Mouse (Mus musculus): ENCODE data around the gene Rph3a. TPM values are rescaled to one million over a fixed set of nuclear protein-coding genes. Genes with fewer than 3 reads are reported as not detected.

The Rph3a gene
- polyA plus RNA-seq, 1 experiment = not detected

- Histone ChIP-seq H3K4me3 (ENCODE audit: insufficient read depth, low read depth, low read length) (no peak overlapping the region), H3K4me1 (ENCODE audit: control insufficient read depth, insufficient read depth, insufficient read length, low read length) (no peaks in the 10 kb centered on the region), H3K27ac (replicated peaks; ENCODE audit: low read depth, low read length) (no peak overlapping the region)
Observed at GRCm38 (mm10) chr5:121006176-121006575, 3.7 kb downstream of the Rph3a start.

GRCm38 (mm10) chr5:121003781-121004180 lies 6.1 kb downstream of the Rph3a start:
- no peaks in the 10 kb centered on the region for H3K4me1 ChIP-seq (ENCODE audit: control insufficient read depth, insufficient read depth, insufficient read length, low read length)
- no peak overlapping the region for H3K4me3 ChIP-seq (ENCODE audit: insufficient read depth, low read depth, low read length)
- H3K27ac ChIP-seq (replicated peaks; ENCODE audit: low read depth, low read length) = no peak overlapping the region

- Histone ChIP-seq H3K27ac (replicated peaks; ENCODE audit: low read depth, low read length) (no peak overlapping the region), H3K4me1 (ENCODE audit: control insufficient read depth, insufficient read depth, insufficient read length, low read length) (no peaks in the 10 kb centered on the region), H3K4me3 (ENCODE audit: insufficient read depth, low read depth, low read length) (no peak overlapping the region)
Observed at GRCm38 (mm10) chr5:120999573-120999972, 10.3 kb downstream of the Rph3a start.

GRCm38 (mm10) chr5:120988373-120988772 lies 21.5 kb downstream of the Rph3a start:
- H3K4me3 ChIP-seq (ENCODE audit: insufficient read depth, low read depth, low read length) = no peak overlapping the region
- H3K27ac ChIP-seq (replicated peaks; ENCODE audit: low read depth, low read length) = no peak overlapping the region
- no peaks in the 10 kb centered on the region for H3K4me1 ChIP-seq (ENCODE audit: control insufficient read depth, insufficient read depth, insufficient read length, low read length)

GRCm38 (mm10) chr5:120983029-120983428 lies 26.9 kb downstream of the Rph3a start:
- H3K27ac ChIP-seq (replicated peaks; ENCODE audit: low read depth, low read length) = no peak overlapping the region

GRCm38 (mm10) chr5:120981211-120981610 lies 28.7 kb downstream of the Rph3a start:
- Histone ChIP-seq H3K4me1 (ENCODE audit: control insufficient read depth, insufficient read depth, insufficient read length, low read length) (no peaks in the 10 kb centered on the region), H3K4me3 (ENCODE audit: insufficient read depth, low read depth, low read length) (no peak overlapping the region), H3K27ac (replicated peaks; ENCODE audit: low read depth, low read length) (no peak overlapping the region)

More at GRCm38 (mm10) chr5:120983029-120983428, 26.9 kb downstream of the Rph3a start:
- no peaks in the 10 kb centered on the region for H3K4me1 ChIP-seq (ENCODE audit: control insufficient read depth, insufficient read depth, insufficient read length, low read length)
- no peak overlapping the region for H3K4me3 ChIP-seq (ENCODE audit: insufficient read depth, low read depth, low read length)

GRCm38 (mm10) chr5:120980116-120980515 lies 29.8 kb downstream of the Rph3a start:
- H3K4me1 ChIP-seq (ENCODE audit: control insufficient read depth, insufficient read depth, insufficient read length, low read length) = no peaks in the 10 kb centered on the region
- H3K27ac ChIP-seq (replicated peaks; ENCODE audit: low read depth, low read length) = no peak overlapping the region

GRCm38 (mm10) chr5:120976138-120976537 lies 33.8 kb downstream of the Rph3a start:
- no peak overlapping the region for H3K27ac ChIP-seq (replicated peaks; ENCODE audit: low read depth, low read length)
- H3K4me3 ChIP-seq (ENCODE audit: insufficient read depth, low read depth, low read length) = no peak overlapping the region
- H3K4me1 ChIP-seq (ENCODE audit: control insufficient read depth, insufficient read depth, insufficient read length, low read length) = no peaks in the 10 kb centered on the region

More at GRCm38 (mm10) chr5:120980116-120980515, 29.8 kb downstream of the Rph3a start:
- H3K4me3 ChIP-seq (ENCODE audit: insufficient read depth, low read depth, low read length) = no peak overlapping the region

- Histone ChIP-seq H3K27ac (replicated peaks; ENCODE audit: low read depth, low read length) (no peak overlapping the region), H3K4me1 (ENCODE audit: control insufficient read depth, insufficient read depth, insufficient read length, low read length) (no peaks in the 10 kb centered on the region), H3K4me3 (ENCODE audit: insufficient read depth, low read depth, low read length) (no peak overlapping the region)
Observed at GRCm38 (mm10) chr5:120974522-120974921, 35.4 kb downstream of the Rph3a start.

GRCm38 (mm10) chr5:120972278-120972677 lies 37.6 kb downstream of the Rph3a start:
- no peaks in the 10 kb centered on the region for H3K4me1 ChIP-seq (ENCODE audit: control insufficient read depth, insufficient read depth, insufficient read length, low read length)
- H3K27ac ChIP-seq (replicated peaks; ENCODE audit: low read depth, low read length) = no peak overlapping the region
- no peak overlapping the region for H3K4me3 ChIP-seq (ENCODE audit: insufficient read depth, low read depth, low read length)

- Histone ChIP-seq H3K27ac (replicated peaks; ENCODE audit: low read depth, low read length) (no peak overlapping the region), H3K4me3 (ENCODE audit: insufficient read depth, low read depth, low read length) (no peak overlapping the region), H3K4me1 (ENCODE audit: control insufficient read depth, insufficient read depth, insufficient read length, low read length) (no peaks in the 10 kb centered on the region)
Observed at GRCm38 (mm10) chr5:120971326-120971725, 38.6 kb downstream of the Rph3a start.

- Histone ChIP-seq H3K27ac (replicated peaks; ENCODE audit: low read depth, low read length) (no peak overlapping the region), H3K4me1 (ENCODE audit: control insufficient read depth, insufficient read depth, insufficient read length, low read length) (no peaks in the 10 kb centered on the region), H3K4me3 (ENCODE audit: insufficient read depth, low read depth, low read length) (no peak overlapping the region)
Observed at GRCm38 (mm10) chr5:120969703-120970102, 40.2 kb downstream of the Rph3a start.

GRCm38 (mm10) chr5:120968799-120969198 lies 41.1 kb downstream of the Rph3a start:
- Histone ChIP-seq H3K4me3 (ENCODE audit: insufficient read depth, low read depth, low read length) (no peak overlapping the region), H3K4me1 (ENCODE audit: control insufficient read depth, insufficient read depth, insufficient read length, low read length) (no peaks in the 10 kb centered on the region), H3K27ac (replicated peaks; ENCODE audit: low read depth, low read length) (no peak overlapping the region)

- no peaks in the 10 kb centered on the region for H3K4me1 ChIP-seq (ENCODE audit: control insufficient read depth, insufficient read depth, insufficient read length, low read length)
- no peak overlapping the region for H3K4me3 ChIP-seq (ENCODE audit: insufficient read depth, low read depth, low read length)
- H3K27ac ChIP-seq (replicated peaks; ENCODE audit: low read depth, low read length) = no peak overlapping the region
Observed at GRCm38 (mm10) chr5:120968134-120968532, 41.8 kb downstream of the Rph3a start.

GRCm38 (mm10) chr5:120967355-120968133 lies 42.3 kb downstream of the Rph3a start:
- no peak overlapping the region for H3K27ac ChIP-seq (replicated peaks; ENCODE audit: low read depth, low read length)
- H3K4me1 ChIP-seq (ENCODE audit: control insufficient read depth, insufficient read depth, insufficient read length, low read length) = no peaks in the 10 kb centered on the region
- no peak overlapping the region for H3K4me3 ChIP-seq (ENCODE audit: insufficient read depth, low read depth, low read length)

- no peak overlapping the region for H3K4me3 ChIP-seq (ENCODE audit: insufficient read depth, low read depth, low read length)
- H3K27ac ChIP-seq (replicated peaks; ENCODE audit: low read depth, low read length) = no peak overlapping the region
- no peaks in the 10 kb centered on the region for H3K4me1 ChIP-seq (ENCODE audit: control insufficient read depth, insufficient read depth, insufficient read length, low read length)
Observed at GRCm38 (mm10) chr5:120966894-120967293, 43.0 kb downstream of the Rph3a start.

Measured in brown adipose tissue, adult 24 weeks (tissue).